Mouse (Mus musculus): ENCODE measurements around the gene A230050P20Rik.

GRCm38 (mm10) chr9:20876318-20877117 is 8.1 kb downstream of the A230050P20Rik start:
- TF ChIP-seq CTCF (IDR thresholded peaks at IDR 0.05; ENCODE audit: extremely low read depth, insufficient read length, insufficient replicate concordance, low read depth, low read length) (no peak), POLR2A (IDR thresholded peaks at IDR 0.05; ENCODE audit: low read depth, low read length) (no peak)
